Mouse (Mus musculus): ENCODE measurements around the gene 1110051M20Rik. TPM values are rescaled to one million over a fixed set of nuclear protein-coding genes. Genes with fewer than 3 reads are reported as not detected.
A peak's percentile ranks its signal among the peaks of the same experiment; 100 is the strongest.
"Not testable (repeated sequence)": the region's sequence is repeated elsewhere in the genome, so short reads cannot be mapped to it uniquely, and the experiment has no call there.

Gene 1110051M20Rik
- 79.8 and 84.7 TPM in 2 replicates for polyA plus RNA-seq (2014; fragmentation: Nextera tagmentation; extraction: Ambion mirVana)

GRCm38 (mm10) chr2:91444286-91444892 is at the start of gene 1110051M20Rik:
Gene 1110051M20Rik (minus strand): TSS chr2:91444704.
- Histone ChIP-seq H3K27ac (replicated peaks; ENCODE audit: low read depth, low read length) (no peak within 1 kb of the TSS), H3K9me3 (replicated peaks; ENCODE audit: control insufficient read depth, low read length) (no peaks in the 10 kb centered on the region), H3K9ac (replicated peaks; ENCODE audit: low read length) (peak within 1 kb of the TSS; percentile 63), H3K4me2 (ENCODE audit: low read depth, low read length) (peak within 1 kb of the TSS; percentile 43), H3K4me1 (ENCODE audit: control insufficient read depth, insufficient read depth, low read length) (no peaks in the 10 kb centered on the region), H3K4me3 (ENCODE audit: low read depth, low read length) (peak within 1 kb of the TSS; percentile 67), H3K36me3 (replicated peaks; ENCODE audit: control insufficient read depth, insufficient read depth, low read depth, low read length) (no peaks in the 10 kb centered on the region), H3K27me3 (ENCODE audit: control insufficient read depth, insufficient read depth, low read length) (no peaks in the 10 kb centered on the region)
- ATAC-seq (replicated peaks; ENCODE audit: insufficient number of reproducible peaks, low FRiP score, low TSS enrichment, low read depth): peak; percentile 97
- peak; percentile 95 for DNase-seq (ENCODE audit: low spot score)
- WGBS: 2% methylated on average over 19 of the region's 19 CpGs

GRCm38 (mm10) chr2:91493981-91494380 is 49.5 kb upstream of the 1110051M20Rik start:
- Histone ChIP-seq H3K9me3 (replicated peaks; ENCODE audit: control insufficient read depth, low read length) (no peaks in the 10 kb centered on the region), H3K36me3 (replicated peaks; ENCODE audit: control insufficient read depth, insufficient read depth, low read depth, low read length) (peaks cover 12% of the 10 kb centered on the region), H3K4me2 (ENCODE audit: low read depth, low read length) (no peak overlapping the region), H3K4me3 (ENCODE audit: low read depth, low read length) (no peak overlapping the region), H3K9ac (replicated peaks; ENCODE audit: low read length) (no peak overlapping the region), H3K27me3 (ENCODE audit: control insufficient read depth, insufficient read depth, low read length) (no peaks in the 10 kb centered on the region), H3K27ac (replicated peaks; ENCODE audit: low read depth, low read length) (no peak overlapping the region), H3K4me1 (ENCODE audit: control insufficient read depth, insufficient read depth, low read length) (no peaks in the 10 kb centered on the region)
- ATAC-seq (replicated peaks; ENCODE audit: insufficient number of reproducible peaks, low FRiP score, low TSS enrichment, low read depth) (no peak), DNase-seq (ENCODE audit: low spot score) (no peak)
- WGBS: 96% methylated on average over 9 of the region's 9 CpGs

GRCm38 (mm10) chr2:91492071-91492635 is 47.6 kb upstream of the 1110051M20Rik start:
- Histone ChIP-seq H3K4me3 (ENCODE audit: low read depth, low read length) (no peak overlapping the region), H3K4me1 (ENCODE audit: control insufficient read depth, insufficient read depth, low read length) (no peaks in the 10 kb centered on the region), H3K27ac (replicated peaks; ENCODE audit: low read depth, low read length) (no peak overlapping the region), H3K9me3 (replicated peaks; ENCODE audit: control insufficient read depth, low read length) (no peaks in the 10 kb centered on the region), H3K4me2 (ENCODE audit: low read depth, low read length) (no peak overlapping the region), H3K36me3 (replicated peaks; ENCODE audit: control insufficient read depth, insufficient read depth, low read depth, low read length) (peaks cover 9% of the 10 kb centered on the region), H3K27me3 (ENCODE audit: control insufficient read depth, insufficient read depth, low read length) (no peaks in the 10 kb centered on the region), H3K9ac (replicated peaks; ENCODE audit: low read length) (no peak overlapping the region)
- no peak for DNase-seq (ENCODE audit: low spot score)
- no peak for ATAC-seq (replicated peaks; ENCODE audit: insufficient number of reproducible peaks, low FRiP score, low TSS enrichment, low read depth)
- 95% methylated on average over 12 of the region's 12 CpGs for WGBS

- not testable (repeated sequence) for H3K36me3 ChIP-seq (replicated peaks; ENCODE audit: control insufficient read depth, insufficient read depth, low read depth, low read length)
- WGBS: 31% methylated on average over 3 of the region's 3 CpGs
These were observed 42.8 kb upstream of the 1110051M20Rik start for GRCm38 (mm10) chr2:91487295-91487694.

GRCm38 (mm10) chr2:91485256-91485655 is 40.8 kb upstream of the 1110051M20Rik start:
- Histone ChIP-seq H3K4me3 (ENCODE audit: low read depth, low read length) (no peak overlapping the region), H3K36me3 (replicated peaks; ENCODE audit: control insufficient read depth, insufficient read depth, low read depth, low read length) (no peaks in the 10 kb centered on the region; the same call in none of the 2 replicates)

More at GRCm38 (mm10) chr2:91487295-91487694, 42.8 kb upstream of the 1110051M20Rik start:
- not testable (repeated sequence) for H3K4me2 ChIP-seq (ENCODE audit: low read depth, low read length); DNase-seq (ENCODE audit: low spot score); H3K4me1 ChIP-seq (ENCODE audit: control insufficient read depth, insufficient read depth, low read length); H3K27me3 ChIP-seq (ENCODE audit: control insufficient read depth, insufficient read depth, low read length); H3K9me3 ChIP-seq (replicated peaks; ENCODE audit: control insufficient read depth, low read length); H3K9ac ChIP-seq (replicated peaks; ENCODE audit: low read length); ATAC-seq (replicated peaks; ENCODE audit: insufficient number of reproducible peaks, low FRiP score, low TSS enrichment, low read depth); H3K4me3 ChIP-seq (ENCODE audit: low read depth, low read length); H3K27ac ChIP-seq (replicated peaks; ENCODE audit: low read depth, low read length)

GRCm38 (mm10) chr2:91484698-91485097 is 40.2 kb upstream of the 1110051M20Rik start:
- no peak overlapping the region for H3K4me2 ChIP-seq (ENCODE audit: low read depth, low read length)
- no peak overlapping the region for H3K27ac ChIP-seq (replicated peaks; ENCODE audit: low read depth, low read length)
- WGBS: 84% methylated on average over 4 of the region's 4 CpGs
- no peaks in the 10 kb centered on the region for H3K4me1 ChIP-seq (ENCODE audit: control insufficient read depth, insufficient read depth, low read length)
- no peak for ATAC-seq (replicated peaks; ENCODE audit: insufficient number of reproducible peaks, low FRiP score, low TSS enrichment, low read depth)
- H3K36me3 ChIP-seq (replicated peaks; ENCODE audit: control insufficient read depth, insufficient read depth, low read depth, low read length): no peaks in the 10 kb centered on the region; the same call in none of the 2 replicates
- H3K9me3 ChIP-seq (replicated peaks; ENCODE audit: control insufficient read depth, low read length): no peaks in the 10 kb centered on the region
- no peak for DNase-seq (ENCODE audit: low spot score)
- H3K27me3 ChIP-seq (ENCODE audit: control insufficient read depth, insufficient read depth, low read length): no peaks in the 10 kb centered on the region
- no peak overlapping the region for H3K4me3 ChIP-seq (ENCODE audit: low read depth, low read length)
- no peak overlapping the region for H3K9ac ChIP-seq (replicated peaks; ENCODE audit: low read length)

More at GRCm38 (mm10) chr2:91485256-91485655, 40.8 kb upstream of the 1110051M20Rik start:
- WGBS: 91% methylated on average over 6 of the region's 6 CpGs
- Histone ChIP-seq H3K4me1 (ENCODE audit: control insufficient read depth, insufficient read depth, low read length) (no peaks in the 10 kb centered on the region), H3K9me3 (replicated peaks; ENCODE audit: control insufficient read depth, low read length) (no peaks in the 10 kb centered on the region), H3K9ac (replicated peaks; ENCODE audit: low read length) (no peak overlapping the region), H3K4me2 (ENCODE audit: low read depth, low read length) (no peak overlapping the region), H3K27me3 (ENCODE audit: control insufficient read depth, insufficient read depth, low read length) (no peaks in the 10 kb centered on the region), H3K27ac (replicated peaks; ENCODE audit: low read depth, low read length) (no peak overlapping the region)
- DNase-seq (ENCODE audit: low spot score) (no peak), ATAC-seq (replicated peaks; ENCODE audit: insufficient number of reproducible peaks, low FRiP score, low TSS enrichment, low read depth) (no peak)

GRCm38 (mm10) chr2:91480805-91481514 is 36.5 kb upstream of the 1110051M20Rik start:
- DNase-seq (ENCODE audit: low spot score) (peak; percentile 85), ATAC-seq (replicated peaks; ENCODE audit: insufficient number of reproducible peaks, low FRiP score, low TSS enrichment, low read depth) (no peak)
- no peaks in the 10 kb centered on the region for H3K4me1 ChIP-seq (ENCODE audit: control insufficient read depth, insufficient read depth, low read length)
- no peak overlapping the region for H3K9ac ChIP-seq (replicated peaks; ENCODE audit: low read length)
- no peak overlapping the region for H3K4me3 ChIP-seq (ENCODE audit: low read depth, low read length)
- no peaks in the 10 kb centered on the region for H3K9me3 ChIP-seq (replicated peaks; ENCODE audit: control insufficient read depth, low read length)
- no peak overlapping the region for H3K4me2 ChIP-seq (ENCODE audit: low read depth, low read length)
- no peak overlapping the region for H3K27ac ChIP-seq (replicated peaks; ENCODE audit: low read depth, low read length)
- WGBS: 62% methylated on average over 6 of the region's 6 CpGs
- H3K27me3 ChIP-seq (ENCODE audit: control insufficient read depth, insufficient read depth, low read length): no peaks in the 10 kb centered on the region
- peaks cover 5% of the 10 kb centered on the region for H3K36me3 ChIP-seq (replicated peaks; ENCODE audit: control insufficient read depth, insufficient read depth, low read depth, low read length)

GRCm38 (mm10) chr2:91480399-91480801 is 35.9 kb upstream of the 1110051M20Rik start:
- Histone ChIP-seq H3K27ac (replicated peaks; ENCODE audit: low read depth, low read length) (no peak overlapping the region), H3K27me3 (ENCODE audit: control insufficient read depth, insufficient read depth, low read length) (no peaks in the 10 kb centered on the region), H3K4me3 (ENCODE audit: low read depth, low read length) (no peak overlapping the region), H3K9me3 (replicated peaks; ENCODE audit: control insufficient read depth, low read length) (no peaks in the 10 kb centered on the region), H3K4me1 (ENCODE audit: control insufficient read depth, insufficient read depth, low read length) (no peaks in the 10 kb centered on the region), H3K36me3 (replicated peaks; ENCODE audit: control insufficient read depth, insufficient read depth, low read depth, low read length) (peaks cover 5% of the 10 kb centered on the region; the same call in 1 of the 2 replicates), H3K4me2 (ENCODE audit: low read depth, low read length) (no peak overlapping the region), H3K9ac (replicated peaks; ENCODE audit: low read length) (no peak overlapping the region)
- DNase-seq (ENCODE audit: low spot score) (no peak), ATAC-seq (replicated peaks; ENCODE audit: insufficient number of reproducible peaks, low FRiP score, low TSS enrichment, low read depth) (0 out of 2 replicates have a peak, but pooled peaks have one; percentile 3)
- 95% methylated on average over 9 of the region's 9 CpGs for WGBS
